Mouse (Mus musculus) c-Kit-positive CD71-positive TER-119-negative erythroid progenitor cells, embryonic 14.5 days (primary cell): ENCODE measurements around the gene Smpx.

Experiments used
- DNase-seq: peaks from one replicate; pipeline ENCODE4 v3.0.0-alpha.2; 2013; ENCODE audit warnings: low read depth

Smpx gene

GRCm38 (mm10) chrX:157698862-157699261, at the start of gene Smpx:
TSS of gene Smpx (plus strand) at chrX:157698910.
- DNase-seq = no peak

- DNase-seq = no peak
Observed at GRCm38 (mm10) chrX:157655047-157655446, 43.7 kb upstream of the Smpx start.

GRCm38 (mm10) chrX:157657356-157657755, 41.4 kb upstream of the Smpx start:
- DNase-seq = no peak

GRCm38 (mm10) chrX:157671820-157672219, 26.9 kb upstream of the Smpx start:
- DNase-seq = no peak

GRCm38 (mm10) chrX:157674667-157675350, 23.9 kb upstream of the Smpx start:
- DNase-seq = no peak

- DNase-seq = no peak
Observed at GRCm38 (mm10) chrX:157691186-157691585, 7.5 kb upstream of the Smpx start.

GRCm38 (mm10) chrX:157697591-157698135, 1.0 kb upstream of the Smpx start:
- DNase-seq = no peak

GRCm38 (mm10) chrX:157707236-157707635, 8.5 kb downstream of the Smpx start:
- no peak for DNase-seq

GRCm38 (mm10) chrX:157708616-157709280, 10.0 kb downstream of the Smpx start:
- DNase-seq = no peak

- DNase-seq = no peak
Observed at GRCm38 (mm10) chrX:157719907-157720306, 21.2 kb downstream of the Smpx start.

- no peak for DNase-seq
Observed at GRCm38 (mm10) chrX:157730622-157731341, 32.1 kb downstream of the Smpx start.

- DNase-seq = peak; percentile 42
Observed at GRCm38 (mm10) chrX:157731658-157732314, 33.1 kb downstream of the Smpx start.

- DNase-seq = no peak
Observed at GRCm38 (mm10) chrX:157732346-157732745, 33.6 kb downstream of the Smpx start.

GRCm38 (mm10) chrX:157733836-157734235, 35.1 kb downstream of the Smpx start:
- no peak for DNase-seq

- no peak for DNase-seq
Observed at GRCm38 (mm10) chrX:157734341-157734740, 35.6 kb downstream of the Smpx start.

GRCm38 (mm10) chrX:157747815-157748544, 49.3 kb downstream of the Smpx start:
- DNase-seq = no peak

- DNase-seq = no peak
Observed at GRCm38 (mm10) chrX:157754559-157754958, 55.8 kb downstream of the Smpx start.

GRCm38 (mm10) chrX:157762542-157762941, 63.8 kb downstream of the Smpx start:
- no peak for DNase-seq

- no peak for DNase-seq
Observed at GRCm38 (mm10) chrX:157801669-157802068, 103.0 kb downstream of the Smpx start.
